ENCODE assay signal across 13 mouse cellular contexts in genomic region chr3:54412885-54413583, GRCm38 (mm10). TPM values are rescaled to one million over a fixed set of nuclear protein-coding genes. Genes with fewer than 3 reads are reported as not detected.
DNase-seq lines count a peak whose midpoint lies in the region; ATAC-seq and TF ChIP-seq lines count a peak whose summit lies in the region.
"Had no signal": no experiment of that assay in that cellular context is flagged by ENCODE, and none has a peak within 500 bp of the region (broad histone marks: within the 10 kb centered on the region; RNA-seq: fewer than 3 reads in every experiment).

No protein-coding gene starts in this region.

- no peaks in the 10 kb centered on the region for H3K36me3 ChIP-seq in heart, embryonic 15.5 days
- no peaks in the 10 kb centered on the region for H3K36me3 ChIP-seq in embryonic facial prominence, embryonic 15.5 days
- H3K36me3 ChIP-seq in thymus, adult 2 months (ENCODE audit: control insufficient read depth, insufficient read depth, low read length): no peaks in the 10 kb centered on the region
- H3K36me3 ChIP-seq: midbrain, embryonic 10.5 days had no signal

- H3K27ac ChIP-seq in heart, embryonic 15.5 days: 0 out of 2 replicates have a peak overlapping the region, but pooled peaks have one; percentile 40
- peak overlapping the region; percentile 86 for H3K27ac ChIP-seq in embryonic facial prominence, embryonic 15.5 days (replicated peaks)
- no peak overlapping the region for H3K27ac ChIP-seq in thymus, adult 2 months (ENCODE audit: control insufficient read depth, insufficient read depth, low read length)
- H3K27ac ChIP-seq: midbrain, embryonic 10.5 days had no signal

- no peak overlapping the region for H3K4me3 ChIP-seq in heart, embryonic 15.5 days
- H3K4me3 ChIP-seq in embryonic facial prominence, embryonic 15.5 days (replicated peaks): no peak overlapping the region
- H3K4me3 ChIP-seq in thymus, adult 2 months (ENCODE audit: control insufficient read depth, insufficient read depth, low read length): no peak overlapping the region
- H3K4me3 ChIP-seq: midbrain, embryonic 10.5 days had no signal

- no peak for TF ChIP-seq POLR2A in thymus, adult 2 months (IDR thresholded peaks at IDR 0.05; ENCODE audit: control insufficient read depth, extremely low read depth, insufficient read depth, low read length, poor library complexity)

- H3K9ac ChIP-seq in heart, embryonic 15.5 days: no peak overlapping the region
- no peak overlapping the region for H3K9ac ChIP-seq in embryonic facial prominence, embryonic 15.5 days
- H3K9ac ChIP-seq: lung, embryonic 14.5 days had no signal

- ATAC-seq in heart, embryonic 15.5 days (replicated peaks; ENCODE audit: insufficient number of reproducible peaks, insufficient read depth, low FRiP score, low read depth): no peak
- ATAC-seq in embryonic facial prominence, embryonic 15.5 days (ENCODE audit: insufficient number of reproducible peaks, low FRiP score, low TSS enrichment, low read depth): peak; percentile 96
- ATAC-seq: forebrain, embryonic 16.5 days had no signal

- no peak overlapping the region for H3K4me2 ChIP-seq in heart, embryonic 15.5 days
- peak overlapping the region; percentile 6; the same call in 1 of the 2 replicates for H3K4me2 ChIP-seq in embryonic facial prominence, embryonic 15.5 days (replicated peaks)
- H3K4me2 ChIP-seq: lung, embryonic 14.5 days had no signal

- no peaks in the 10 kb centered on the region for H3K9me3 ChIP-seq in heart, embryonic 15.5 days (replicated peaks)
- no peaks in the 10 kb centered on the region for H3K9me3 ChIP-seq in embryonic facial prominence, embryonic 15.5 days (replicated peaks)
- H3K9me3 ChIP-seq: midbrain, embryonic 10.5 days had no signal

- WGBS in heart, embryonic 15.5 days: 65% methylated on average over 7 of the region's 7 CpGs
- WGBS in embryonic facial prominence, embryonic 15.5 days: 35% methylated on average over 7 of the region's 7 CpGs
- WGBS in thymus, adult 2 months: 94% methylated on average over 7 of the region's 7 CpGs

- 0 out of 2 replicates have a peak, but pooled peaks cover 2% of the 10 kb centered on the region for H3K4me1 ChIP-seq in heart, embryonic 15.5 days (replicated peaks)
- H3K4me1 ChIP-seq in embryonic facial prominence, embryonic 15.5 days: peaks cover 29% of the 10 kb centered on the region
- no peaks in the 10 kb centered on the region for H3K4me1 ChIP-seq in thymus, adult 2 months (replicated peaks; ENCODE audit: control insufficient read depth, insufficient read depth, low read length)

- no peak for TF ChIP-seq CTCF in thymus, adult 2 months (IDR thresholded peaks at IDR 0.05; ENCODE audit: borderline replicate concordance, control insufficient read depth, extremely low read depth, insufficient read depth, low read length, poor library complexity)

- no peaks in the 10 kb centered on the region for H3K27me3 ChIP-seq in heart, embryonic 15.5 days
- no peaks in the 10 kb centered on the region for H3K27me3 ChIP-seq in embryonic facial prominence, embryonic 15.5 days
- H3K27me3 ChIP-seq in thymus, adult 2 months (ENCODE audit: control insufficient read depth, insufficient read depth, low read length): no peaks in the 10 kb centered on the region

- DNase-seq in heart, postnatal 36 days: no peak
- DNase-seq in embryo, embryonic 10 days (ENCODE audit: low spot score): peak; percentile 70
- DNase-seq in mesoderm, embryonic 11.5 days (ENCODE audit: low read depth, low spot score): peak; percentile 60
- no peak for DNase-seq in thymus, adult 2 months
- no peak for DNase-seq in spleen, adult 12 weeks (ENCODE audit: low spot score)
- DNase-seq: cerebellum, adult 11-12 months; kidney, adult 9 months; lung, embryonic 14.5 days had no signal

- intact Hi-C loops in heart, postnatal 36 days (cut with DNase I): no loop called here

RNA-seq across cellular contexts. Expression of gene Postn, which starts 52.1 kb away (rescaled TPM):
- 387 and 429 TPM in 2 replicates for polyA plus RNA-seq in heart, embryonic 15.5 days (2015; fragmentation: Nextera tagmentation; extraction: Ambion mirVana)
- total RNA-seq in heart, postnatal 36 days (2021): 10 to 100 TPM; 24.0 to 27.5 TPM
- polyA plus RNA-seq in embryonic facial prominence, embryonic 15.5 days (2015; fragmentation: Nextera tagmentation; extraction: Ambion mirVana): 784 and 834 TPM in 2 replicates
- 9.8 and 13.1 TPM in 2 replicates for polyA plus RNA-seq in thymus, adult 2 months (2012; rRNA removed)
- total RNA-seq: MEL had no signal

Comparison
In these comparisons a context has a peak if more than half of its experiments do, and no peak if none do; other contexts are left out.
1. DNase-seq: peak in embryo, embryonic 10 days (single experiment) and mesoderm, embryonic 11.5 days (single experiment); none in heart, postnatal 36 days (0 of 2), thymus, adult 2 months (single experiment) and spleen, adult 12 weeks (single experiment).
2. RNA of gene Postn, which starts 52.1 kb away (polyA plus RNA-seq): 784 to 834 TPM in embryonic facial prominence, embryonic 15.5 days and 387 to 429 TPM in heart, embryonic 15.5 days; 9.8 to 13.1 TPM in thymus, adult 2 months; every median in the first group is over 10 times any median in the second.